Mouse (Mus musculus) MEL (cell line): ENCODE data around the gene Mical3. TPM values are rescaled to one million over a fixed set of nuclear protein-coding genes. Genes with fewer than 3 reads are reported as not detected.
A peak's percentile ranks its signal among the peaks of the same experiment; 100 is the strongest.

Experiments used
- DNase-seq: peaks from one replicate; pipeline ENCODE4 v3.0.0; 2011; ENCODE audit warnings: low read depth, low spot score
- H3K27ac ChIP-seq: 2 replicates; pipeline ENCODE4 v1.5.1; 2012; ENCODE audit warnings: low read depth, mild to moderate bottlenecking, control low read depth, low read length, moderate library complexity; ENCODE audit not compliant: control insufficient read depth
- H3K27me3 ChIP-seq, 2 experiments: fragments of 150-350 bp in 1 of 2; sonication (generic) in 1 of 2; 2 replicates each; pipeline ENCODE4 v1.6.1; 2012; ENCODE audit warnings: low read length in 2 of 2, mild to moderate bottlenecking in 2 of 2, improper control_type of control experiment in 1 of 2, moderate library complexity in 1 of 2; ENCODE audit not compliant: insufficient read depth in 2 of 2, control insufficient read depth in 1 of 2
- H3K36me3 ChIP-seq, 2 experiments: 2 replicates each; pipeline ENCODE4 v1.6.1; 2012 to 2014; ENCODE audit warnings: low read length in 2 of 2, improper control_type of control experiment in 1 of 2, inconsistent platforms in 1 of 2, mild to moderate bottlenecking in 1 of 2; ENCODE audit not compliant: insufficient read depth in 2 of 2, control insufficient read depth in 1 of 2
- H3K4me1 ChIP-seq, 2 experiments: fragments of 150-350 bp in 1 of 2; sonication (generic) in 1 of 2; 2 replicates each; pipeline ENCODE4 v1.6.1; 2012; ENCODE audit warnings: low read length in 2 of 2, improper control_type of control experiment in 1 of 2, mild to moderate bottlenecking in 1 of 2; ENCODE audit not compliant: insufficient read depth in 2 of 2, control insufficient read depth in 1 of 2
- H3K4me3 ChIP-seq, 2 experiments: fragments of 150-350 bp in 1 of 2; sonication (generic) in 1 of 2; 2 replicates each; pipeline ENCODE4 v1.5.1; 2012; ENCODE audit warnings: low read depth in 2 of 2, low read length in 2 of 2, mild to moderate bottlenecking in 2 of 2, moderate library complexity in 2 of 2, control low read depth in 1 of 2, improper control_type of control experiment in 1 of 2; ENCODE audit not compliant: control insufficient read depth in 1 of 2, insufficient read depth in 1 of 2
- H3K79me2 ChIP-seq: 2 replicates; pipeline ENCODE4 v1.6.1; 2012; ENCODE audit warnings: mild to moderate bottlenecking, low read length, moderate library complexity; ENCODE audit not compliant: control insufficient read depth, poor library complexity, insufficient read depth
- H3K9ac ChIP-seq: 2 replicates; pipeline ENCODE4 v1.6.1; 2012; ENCODE audit warnings: low read depth, mild to moderate bottlenecking, control low read depth, low read length, moderate library complexity; ENCODE audit not compliant: control insufficient read depth, poor library complexity, severe bottlenecking
- H3K9me3 ChIP-seq: fragments of 150-350 bp; sonication (generic); replicated peaks from 2 replicates; pipeline ENCODE4 v1.6.1; 2012; ENCODE audit warnings: mild to moderate bottlenecking, low read length, improper control_type of control experiment, moderate library complexity; ENCODE audit not compliant: insufficient read depth
- CTCF ChIP-seq, 3 experiments: IDR thresholded peaks in 2 of 3; conservative IDR thresholded peaks in 1 of 3; 2 replicates each; pipeline ENCODE4 v1.5.1; 2011 to 2012; ENCODE audit warnings: low read length in 3 of 3, low read depth in 2 of 3, mild to moderate bottlenecking in 2 of 3, improper control_type of control experiment in 1 of 3, inconsistent platforms in 1 of 3, mixed read lengths in 1 of 3, moderate library complexity in 1 of 3; ENCODE audit not compliant: control insufficient read depth in 1 of 3, insufficient read depth in 1 of 3, poor library complexity in 1 of 3, severe bottlenecking in 1 of 3
- ELF1 ChIP-seq: IDR thresholded peaks from 2 replicates; pipeline ENCODE4 v1.6.1; 2014; ENCODE audit warnings: low read depth, mild to moderate bottlenecking, inconsistent platforms, low read length, improper control_type of control experiment, moderate library complexity
- EP300 ChIP-seq, 2 experiments: IDR thresholded peaks; 2 replicates each; pipeline ENCODE4 v1.6.1; 2011; ENCODE audit warnings: improper control_type of control experiment in 2 of 2, low read length in 2 of 2, low read depth in 1 of 2, mild to moderate bottlenecking in 1 of 2
- GABPA ChIP-seq: IDR thresholded peaks from 2 replicates; pipeline ENCODE4 v1.6.1; 2012; ENCODE audit warnings: low read depth, mild to moderate bottlenecking, inconsistent platforms, low read length, improper control_type of control experiment, moderate library complexity
- GATA1 ChIP-seq: IDR thresholded peaks from 2 replicates; pipeline ENCODE4 v1.6.1; 2011; ENCODE audit warnings: low read depth, low read length, improper control_type of control experiment
- JUND ChIP-seq: IDR thresholded peaks from 2 replicates; pipeline ENCODE4 v1.6.1; 2011; ENCODE audit warnings: low read depth, mild to moderate bottlenecking, improper control_type of control experiment, low read length
- KAT2A ChIP-seq: conservative IDR thresholded peaks from 2 replicates; pipeline ENCODE4 v1.6.1; 2012; ENCODE audit warnings: low read depth, low read length, improper control_type of control experiment, inconsistent platforms
- MAFK ChIP-seq: IDR thresholded peaks from 2 replicates; pipeline ENCODE4 v1.6.1; 2011; ENCODE audit warnings: low read depth, mild to moderate bottlenecking, low read length, improper control_type of control experiment, borderline replicate concordance
- MEF2A ChIP-seq: IDR thresholded peaks from 2 replicates; pipeline ENCODE4 v1.6.1; 2014; ENCODE audit warnings: low read depth, mild to moderate bottlenecking, inconsistent platforms, low read length, improper control_type of control experiment; ENCODE audit not compliant: poor library complexity, insufficient replicate concordance, severe bottlenecking; ENCODE audit errors: extremely low read depth
- MXI1 ChIP-seq: IDR thresholded peaks from 2 replicates; pipeline ENCODE4 v1.6.1; 2011; ENCODE audit warnings: mild to moderate bottlenecking, low read depth, low read length, improper control_type of control experiment
- MYB ChIP-seq: IDR thresholded peaks from 2 replicates; pipeline ENCODE4 v1.6.1; 2011; ENCODE audit warnings: mild to moderate bottlenecking, low read depth, low read length, improper control_type of control experiment
- MYC ChIP-seq: IDR thresholded peaks from 2 replicates; pipeline ENCODE4 v1.6.1; 2011; ENCODE audit warnings: low read depth, mild to moderate bottlenecking, low read length, improper control_type of control experiment, moderate library complexity
- NELFE ChIP-seq: IDR thresholded peaks from 2 replicates; pipeline ENCODE4 v1.6.1; 2011; ENCODE audit warnings: low read depth, low read length, improper control_type of control experiment
- NRF1 ChIP-seq: IDR thresholded peaks from 2 replicates; pipeline ENCODE4 v1.6.1; 2014; ENCODE audit warnings: low read depth, mild to moderate bottlenecking, inconsistent platforms, low read length, improper control_type of control experiment, moderate library complexity; ENCODE audit not compliant: poor library complexity, insufficient read depth, severe bottlenecking
- POLR2AphosphoS2 ChIP-seq: IDR thresholded peaks from 2 replicates; pipeline ENCODE4 v1.6.1; 2011; ENCODE audit warnings: low read length, improper control_type of control experiment
- POLR2AphosphoS5 ChIP-seq: IDR thresholded peaks from 2 replicates; pipeline ENCODE4 v1.6.1; 2012; ENCODE audit warnings: low read depth, borderline replicate concordance, mild to moderate bottlenecking, inconsistent platforms, low read length, moderate library complexity, mixed read lengths
- RAD21 ChIP-seq: IDR thresholded peaks from 2 replicates; pipeline ENCODE4 v1.6.1; 2011; ENCODE audit warnings: mild to moderate bottlenecking, low read depth, low read length, improper control_type of control experiment
- TCF12 ChIP-seq: IDR thresholded peaks from 2 replicates; pipeline ENCODE4 v1.6.1; 2014; ENCODE audit warnings: low read depth, mild to moderate bottlenecking, inconsistent platforms, low read length, improper control_type of control experiment, moderate library complexity
- UBTF ChIP-seq: IDR thresholded peaks from 2 replicates; pipeline ENCODE4 v1.6.1; 2012; ENCODE audit warnings: low read depth, mild to moderate bottlenecking, inconsistent platforms, low read length, improper control_type of control experiment, moderate library complexity, borderline replicate concordance; ENCODE audit not compliant: insufficient read depth
- USF2 ChIP-seq, 2 experiments: IDR thresholded peaks; 2 replicates each; pipeline ENCODE4 v1.6.1; 2011 to 2012; ENCODE audit warnings: improper control_type of control experiment in 2 of 2, low read length in 2 of 2, borderline replicate concordance in 1 of 2, inconsistent platforms in 1 of 2, low read depth in 1 of 2, mild to moderate bottlenecking in 1 of 2; ENCODE audit not compliant: insufficient read depth in 1 of 2
- ZC3H11A ChIP-seq: IDR thresholded peaks from 2 replicates; pipeline ENCODE4 v1.6.1; 2012; ENCODE audit warnings: low read depth, mild to moderate bottlenecking, inconsistent platforms, low read length, improper control_type of control experiment
- ZMIZ1 ChIP-seq: IDR thresholded peaks from 2 replicates; pipeline ENCODE4 v1.6.1; 2012; ENCODE audit warnings: low read depth, mild to moderate bottlenecking, inconsistent platforms, low read length, improper control_type of control experiment, moderate library complexity
- polyA plus RNA-seq, 2 experiments: library from polyadenylated mRNA; stranded (reverse) in 1 of 2; unstranded in 1 of 2; fragments of >175 nt in 1 of 2; fragments of >200 nt in 1 of 2; gene quantifications; 2 replicates each; pipeline versions ENCODE4 v1.2.1 to v1.2.4; 2012; ENCODE audit warnings: low replicate concordance in 2 of 2, low read depth in 1 of 2; ENCODE audit not compliant: insufficient read length in 2 of 2, insufficient read depth in 1 of 2, missing spikeins in 1 of 2
- total RNA-seq: library from RNA; depleted of rRNA; stranded (reverse); fragments of 300-350 nt; gene quantifications from 2 replicates; pipeline ENCODE4 v1.2.3, GENCODE M21; 2012

Gene Mical3
- total and polyA plus RNA-seq, 3 experiments = 19.8 to 125 (median 31.4) TPM

DNA sequence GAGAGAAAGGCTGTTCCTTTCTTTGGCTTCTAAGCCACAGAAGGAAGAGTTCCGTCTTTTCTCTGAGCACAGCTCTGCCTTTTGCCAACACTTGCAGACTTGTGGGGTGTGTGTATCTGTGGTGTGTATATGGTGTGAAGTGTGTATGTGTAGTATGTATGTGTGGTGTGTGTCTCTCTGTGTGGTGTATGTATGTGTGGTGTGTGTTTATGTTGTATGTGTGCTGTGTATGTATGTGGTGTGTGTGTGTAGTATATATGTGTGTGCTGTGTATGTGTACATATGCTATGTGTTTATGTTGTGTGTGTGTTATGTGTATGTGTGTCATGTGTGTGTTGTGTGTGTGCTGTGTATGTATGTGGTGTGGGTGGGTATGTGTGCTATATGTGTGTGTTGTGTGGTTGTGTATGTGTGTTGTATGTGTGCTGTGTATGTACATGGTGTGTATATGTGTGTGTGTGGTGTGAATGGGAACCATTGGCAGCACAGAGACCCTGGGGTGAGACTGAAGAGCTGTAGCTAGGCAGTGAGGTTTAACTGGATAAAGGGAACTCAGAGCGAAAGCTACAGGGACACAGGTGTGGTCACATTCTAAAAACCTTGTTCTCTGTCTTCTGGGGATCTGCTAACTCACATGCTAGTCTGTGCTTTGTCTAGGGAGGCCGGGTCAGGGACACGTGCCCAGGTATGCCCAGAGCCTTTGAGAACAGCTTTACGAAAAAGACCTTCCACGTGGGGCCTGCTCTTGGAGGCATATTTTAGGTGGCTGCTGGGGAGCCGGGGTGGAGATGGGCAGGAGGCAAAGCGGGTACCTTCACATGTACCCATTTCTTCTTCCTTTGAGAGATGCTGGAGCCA lies 159.6 kb downstream of the Mical3 start:
- Histone ChIP-seq H3K79me2 (no peaks in the 10 kb centered on the region), H3K27me3 (no peaks in the 10 kb centered on the region), H3K9me3 (no peaks in the 10 kb centered on the region), H3K4me1 (no peaks in the 10 kb centered on the region), H3K9ac (no peak overlapping the region), H3K36me3 (no peaks in the 10 kb centered on the region; a peak in 1 of 4 replicates), H3K27ac (no peak overlapping the region), H3K4me3 (no peak overlapping the region)
- no peak for DNase-seq
- TF ChIP-seq JUND (no peak), POLR2AphosphoS5 (peak; percentile 71; the same call in 1 of the 2 replicates)

DNA sequence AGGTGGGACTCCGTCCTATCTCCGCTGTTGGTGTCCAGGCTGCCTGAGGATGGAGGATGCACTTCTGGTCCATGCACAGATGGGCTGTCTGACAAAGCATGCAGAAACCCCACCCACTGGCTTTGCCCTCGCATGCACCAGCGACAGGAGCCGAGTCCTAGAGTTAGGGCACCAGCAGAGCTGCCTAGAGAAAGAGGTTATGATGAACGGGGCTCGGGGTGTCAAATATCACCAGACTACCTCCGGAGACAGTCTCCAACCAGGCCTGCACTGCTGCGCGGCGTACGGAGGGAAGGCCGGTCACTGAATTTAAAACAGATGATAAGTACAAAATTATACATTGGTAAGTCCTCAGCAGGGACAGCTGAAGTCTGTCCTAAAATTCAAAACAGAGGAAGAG lies 165.0 kb downstream of the Mical3 start:
- Histone ChIP-seq H3K36me3 (no peaks in the 10 kb centered on the region; a peak in 1 of 4 replicates), H3K27me3 (no peaks in the 10 kb centered on the region), H3K9me3 (no peaks in the 10 kb centered on the region), H3K9ac (no peak overlapping the region), H3K4me3 (no peak overlapping the region), H3K4me1 (no peaks in the 10 kb centered on the region), H3K27ac (no peak overlapping the region), H3K79me2 (no peaks in the 10 kb centered on the region)
- TF ChIP-seq MXI1 (no peak), GATA1 (no peak), KAT2A (no peak), GABPA (no peak), MYB (no peak), CTCF (IDR thresholded peaks at IDR 0.05 in 2 of 3, conservative IDR thresholded peaks at IDR 0.05 in 1 of 3; ENCODE audit: control insufficient read depth in 1 of 3, insufficient read depth in 1 of 3, low read depth in 2 of 3, low read length in 3 of 3, poor library complexity in 1 of 3, severe bottlenecking in 1 of 3) (no peak), ZMIZ1 (no peak), POLR2AphosphoS2 (no peak), NRF1 (no peak)
- DNase-seq = no peak

DNA sequence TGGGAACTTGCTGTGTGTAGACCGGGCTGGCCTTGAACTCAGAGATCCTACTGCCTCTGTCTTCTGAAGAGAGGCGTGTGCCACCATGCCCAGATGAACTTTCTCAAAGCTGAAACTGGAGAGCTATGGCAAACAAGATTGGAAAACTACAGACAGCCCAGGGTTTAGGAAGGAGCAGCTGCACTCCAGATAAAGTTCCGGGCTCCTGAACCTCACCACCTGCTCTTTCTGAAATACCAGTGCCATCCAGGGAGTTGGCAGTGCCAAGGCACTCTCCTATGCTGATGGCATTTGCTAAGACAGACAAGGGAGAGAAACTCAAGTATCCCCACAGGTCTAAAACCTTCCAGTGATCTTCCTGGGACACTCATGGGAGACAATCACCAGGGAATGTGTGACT lies 166.6 kb downstream of the Mical3 start:
- no peaks in the 10 kb centered on the region for H3K9me3 ChIP-seq
- H3K4me3 ChIP-seq = no peak overlapping the region
- no peak overlapping the region for H3K9ac ChIP-seq
- no peaks in the 10 kb centered on the region for H3K79me2 ChIP-seq
- no peaks in the 10 kb centered on the region for H3K27me3 ChIP-seq
- H3K4me1 ChIP-seq = no peaks in the 10 kb centered on the region
- no peak overlapping the region for H3K27ac ChIP-seq
- TF ChIP-seq NELFE = no peak
- no peak for TF ChIP-seq MEF2A
- no peak for TF ChIP-seq POLR2AphosphoS5
- TF ChIP-seq RAD21 = no peak
- no peak for TF ChIP-seq EP300 (IDR thresholded peaks at IDR 0.05; ENCODE audit: low read depth in 1 of 2, low read length in 2 of 2)
- TF ChIP-seq TCF12 = no peak
- no peak for TF ChIP-seq KAT2A
- TF ChIP-seq ZC3H11A = no peak
- no peak for TF ChIP-seq ELF1
- TF ChIP-seq UBTF = no peak
- TF ChIP-seq USF2 (IDR thresholded peaks at IDR 0.05; ENCODE audit: borderline replicate concordance in 1 of 2, insufficient read depth in 1 of 2, low read depth in 1 of 2, low read length in 2 of 2) = no peak
- no peak for TF ChIP-seq NRF1
- no peak for TF ChIP-seq MYC
- no peak for TF ChIP-seq MAFK
- H3K36me3 ChIP-seq = no peaks in the 10 kb centered on the region
- DNase-seq = no peak
